Mouse (Mus musculus) gonadal fat pad, adult 2 months (tissue): ENCODE measurements around the gene Bmp2k. TPM values are rescaled to one million over a fixed set of nuclear protein-coding genes. Genes with fewer than 3 reads are reported as not detected.

Experiments used
- DNase-seq: peaks from one replicate; pipeline ENCODE4 v3.0.0-alpha.2; 2012; ENCODE audit warnings: low read depth
- polyA plus RNA-seq: library from polyadenylated mRNA; depleted of rRNA; stranded (reverse); fragments of >200 nt; gene quantifications from 2 replicates; pipeline ENCODE4 v1.2.3, GENCODE M21; 2012; rRNA removed

Bmp2k gene
- polyA plus RNA-seq, 1 experiment: 11.7 TPM

- DNase-seq: no peak
Measured at GRCm38 (mm10) chr5:97108333-97108732, 110.8 kb downstream of the Bmp2k start.

- DNase-seq: no peak
Measured at GRCm38 (mm10) chr5:97110133-97110532, 112.6 kb downstream of the Bmp2k start.

- DNase-seq: no peak
Measured at GRCm38 (mm10) chr5:97110697-97111096, 113.2 kb downstream of the Bmp2k start.

- DNase-seq: no peak
Measured at GRCm38 (mm10) chr5:97111207-97111910, 113.9 kb downstream of the Bmp2k start, which contains the start of gene Paqr3. TSS of gene Paqr3 (minus strand) at chr5:97111596.

- DNase-seq: no peak
Measured at GRCm38 (mm10) chr5:97124977-97125376, 127.5 kb downstream of the Bmp2k start.

- no peak for DNase-seq
Measured at GRCm38 (mm10) chr5:97125459-97125970, 128.0 kb downstream of the Bmp2k start.

- no peak for DNase-seq
Measured at GRCm38 (mm10) chr5:97126005-97126404, 128.5 kb downstream of the Bmp2k start.

- no peak for DNase-seq
Measured at GRCm38 (mm10) chr5:97127284-97127683, 129.8 kb downstream of the Bmp2k start.

- no peak for DNase-seq
Measured at GRCm38 (mm10) chr5:97128242-97129226, 131.0 kb downstream of the Bmp2k start.

GRCm38 (mm10) chr5:97129589-97129988, 132.1 kb downstream of the Bmp2k start:
- no peak for DNase-seq

GRCm38 (mm10) chr5:97135331-97135730, 137.8 kb downstream of the Bmp2k start:
- no peak for DNase-seq

Other genes with a start within 250 kb of the Bmp2k start
- 48.3 and 55.4 TPM in 2 replicates for gene Anxa3, start 204.3 kb upstream of the Bmp2k start, polyA plus RNA-seq
- 10.6 and 11.1 TPM in 2 replicates for gene Paqr3, start 113.9 kb downstream of the Bmp2k start, polyA plus RNA-seq